ENCODE assay signal across 9 mouse cellular contexts in genomic region chr7:124319451-124319850, GRCm38 (mm10).
DNase-seq lines count a peak whose midpoint lies in the region; ATAC-seq lines count a peak whose summit lies in the region.
"Had no signal": no experiment of that assay in that cellular context is flagged by ENCODE, and none has a peak within 500 bp of the region (broad histone marks: within the 10 kb centered on the region; RNA-seq: fewer than 3 reads in every experiment).

No protein-coding gene starts in this region.

- intact Hi-C loops in left cerebral cortex, postnatal 25 days (cut with DNase I) = no loop called here

- peak; percentile 12 for DNase-seq in cerebellum, adult 11 months
- peak; percentile 7 for DNase-seq in cerebellum, adult 8-10 months
- DNase-seq in layer of hippocampus, adult 11-12 months (ENCODE audit: low spot score) = peak; percentile 74
- peak; percentile 32 to 67 for DNase-seq in left cerebral cortex, postnatal 25 days (ENCODE audit: low spot score in 2 of 2)
- no peak for DNase-seq in urinary bladder, adult 18-20 months (ENCODE audit: low spot score in 2 of 2)
- no peak for DNase-seq in urinary bladder, postnatal 25 days (ENCODE audit: low spot score)
- DNase-seq: adrenal gland, adult 8-10 months had no signal

- ATAC-seq in cerebellum, adult (ENCODE audit: insufficient number of reproducible peaks, low FRiP score, low TSS enrichment) = no peak
- no peak for ATAC-seq in erythroid progenitor cell, adult 5-6 weeks (replicated peaks; ENCODE audit: low FRiP score, poor library complexity, severe bottlenecking)

Comparison
In these comparisons a context has a peak if more than half of its experiments do, and no peak if none do; other contexts are left out.
1. DNase-seq: peak in cerebellum, adult 11 months (single experiment), cerebellum, adult 8-10 months (single experiment), layer of hippocampus, adult 11-12 months (single experiment) and left cerebral cortex, postnatal 25 days (2 of 2); none in urinary bladder, adult 18-20 months (0 of 2) and urinary bladder, postnatal 25 days (single experiment).